Mouse (Mus musculus) heart, adult 8-10 months (tissue): ENCODE measurements around the gene Gng8. TPM values are rescaled to one million over a fixed set of nuclear protein-coding genes. Genes with fewer than 3 reads are reported as not detected.

Experiments used
- DNase-seq: peaks from one replicate; pipeline ENCODE4 v3.0.0; 2022; ENCODE audit warnings: low spot score
- total RNA-seq, 4 experiments: library from RNA; stranded (reverse); gene quantifications; 2 replicates each; pipeline ENCODE4 v1.2.4; 2022

The Gng8 gene
- total RNA-seq, 4 experiments from 2014 or later, result 1.0 to 1.5 (median 1.1) TPM

DNA sequence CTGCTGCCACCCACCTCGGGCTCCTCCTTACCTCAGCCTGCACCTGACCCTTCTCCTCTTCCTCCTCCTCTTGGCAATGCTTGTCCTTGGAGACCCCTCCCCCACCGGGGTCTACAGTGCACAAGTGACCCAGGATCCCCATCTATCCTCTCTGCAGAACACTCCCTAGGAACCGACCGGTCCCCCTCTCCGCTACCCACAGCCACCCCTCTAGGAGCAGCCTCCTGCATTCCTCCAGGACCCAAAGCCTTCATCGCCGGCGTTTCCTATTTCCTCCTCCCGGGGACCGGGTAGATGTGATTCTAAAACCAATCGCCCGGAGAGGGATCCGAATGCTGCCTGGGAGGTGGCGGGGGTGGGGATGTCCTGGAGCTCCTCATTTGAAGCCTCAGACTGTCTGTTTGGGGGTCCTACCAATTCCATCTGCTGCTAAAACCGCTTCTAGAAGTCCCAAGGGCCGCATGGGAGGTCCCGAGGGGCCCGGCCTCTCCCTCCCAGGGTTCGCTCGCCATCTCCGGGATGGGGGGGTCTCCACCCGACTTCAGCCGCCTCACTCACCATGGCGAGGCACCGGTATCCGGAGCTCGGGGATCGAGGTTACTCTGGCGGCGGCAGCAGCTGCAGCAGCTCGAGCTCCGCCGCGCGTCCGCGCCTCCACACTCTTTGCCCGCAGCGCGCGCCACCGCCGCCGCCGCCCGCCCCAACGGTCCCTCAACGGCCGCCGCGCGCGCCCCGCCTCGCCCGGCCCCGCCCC is 31.9 kb downstream of the Gng8 start:
- DNase-seq, result no peak

- peak; percentile 100 for DNase-seq
Observed at GRCm38 (mm10) chr7:16924037-16924834, 32.6 kb downstream of the Gng8 start, which contains the start of gene Calm3. Gene Calm3, minus strand, starts transcription at chr7:16924114.

DNA sequence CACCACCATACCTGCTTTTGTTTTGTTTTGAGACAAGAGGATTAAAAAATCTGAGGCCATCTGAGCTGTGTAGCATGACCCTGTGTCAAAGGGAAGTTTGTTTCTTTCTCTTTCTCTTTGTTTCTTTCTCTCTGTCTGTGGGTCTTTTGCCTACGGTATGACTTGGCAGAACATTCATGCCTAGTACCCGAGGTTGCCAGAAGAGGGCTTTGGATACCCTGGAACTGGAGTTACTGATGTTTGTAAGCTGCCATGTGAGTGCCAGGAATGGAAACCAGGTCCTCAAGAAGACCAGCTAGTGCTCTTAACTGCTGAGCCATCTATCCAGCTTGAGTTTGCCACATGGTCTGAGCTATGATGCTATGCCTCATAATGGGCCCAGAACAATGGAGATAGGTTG is 36.8 kb downstream of the Gng8 start:
- DNase-seq, result no peak

- peak; percentile 74 for DNase-seq
Observed at GRCm38 (mm10) chr7:16930850-16931249, 39.3 kb downstream of the Gng8 start.

DNA sequence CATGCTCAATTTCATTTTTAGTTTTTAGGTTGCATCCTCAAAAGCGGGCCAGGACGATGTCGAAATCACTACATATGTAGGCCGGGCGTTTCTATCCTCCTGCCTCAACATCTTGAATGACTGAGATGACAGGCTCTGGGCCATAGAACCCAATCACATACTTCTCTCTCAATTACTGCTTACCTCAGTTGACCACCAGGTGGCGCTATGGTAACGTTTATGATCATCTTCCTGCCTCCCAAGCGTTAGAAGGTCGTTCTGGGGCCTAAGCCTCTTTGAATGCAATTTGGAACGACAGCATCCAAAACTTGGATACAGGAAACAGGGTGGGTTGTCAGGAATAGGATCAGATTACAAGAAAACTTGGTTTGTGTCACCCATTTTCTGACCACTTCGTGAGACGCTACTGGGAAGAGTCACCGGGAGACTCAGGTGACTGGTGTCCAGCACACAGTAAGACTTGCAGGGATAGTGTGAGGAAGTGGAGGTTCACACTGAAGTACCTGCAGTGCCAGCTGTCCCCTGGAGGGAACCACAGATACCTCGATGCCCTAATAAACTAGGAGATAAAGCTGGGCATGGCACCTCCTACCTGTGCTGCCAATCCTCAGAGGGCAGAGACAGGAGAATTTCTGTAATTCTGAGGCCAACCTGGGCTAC is 40.5 kb downstream of the Gng8 start:
- peak; percentile 87 for DNase-seq

DNA sequence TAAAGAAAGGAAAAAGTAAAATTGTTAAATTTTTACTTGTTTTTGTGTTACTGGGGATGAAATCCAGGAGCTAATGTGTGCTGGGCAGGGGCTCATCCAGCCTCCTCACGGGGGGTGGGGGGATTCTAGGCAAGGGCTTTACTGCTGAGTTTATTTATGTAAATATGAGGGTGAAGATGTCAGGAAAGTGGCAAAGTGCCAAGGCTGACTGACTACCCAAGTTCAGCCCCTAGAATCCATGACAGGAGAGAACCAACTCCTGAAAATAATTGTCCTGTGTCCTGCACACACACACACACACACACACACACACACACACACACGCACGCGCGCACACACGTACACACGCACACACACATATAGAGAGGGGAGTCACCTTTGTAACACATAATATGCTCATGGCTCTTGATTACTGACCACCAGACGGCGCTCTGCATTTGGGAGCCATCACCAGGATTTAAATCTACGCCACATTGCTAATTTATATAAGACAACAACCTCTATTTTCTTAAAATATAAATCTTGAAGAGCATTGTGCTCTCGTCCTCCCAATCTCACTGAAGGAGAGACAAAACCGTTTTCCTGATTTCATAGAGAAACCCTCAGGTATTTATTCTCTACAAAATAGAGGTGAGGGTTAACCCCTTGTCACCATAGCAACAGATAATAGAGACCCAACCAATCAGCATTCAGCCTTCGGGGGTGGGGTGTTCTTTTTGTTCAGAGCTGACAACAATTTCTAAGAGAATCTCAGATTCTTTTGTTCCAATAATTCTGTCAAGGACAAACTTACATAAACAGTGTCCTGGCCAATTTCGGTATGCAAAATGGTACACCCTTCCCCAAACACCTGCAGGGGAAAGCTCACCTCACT is 41.4 kb downstream of the Gng8 start:
- DNase-seq, result no peak

- DNase-seq, result no peak
Observed at GRCm38 (mm10) chr7:16937312-16937711, 45.7 kb downstream of the Gng8 start.

- DNase-seq, result no peak
Observed at GRCm38 (mm10) chr7:16938117-16938791, 46.7 kb downstream of the Gng8 start.

GRCm38 (mm10) chr7:16940292-16940691 is 48.7 kb downstream of the Gng8 start:
- no peak for DNase-seq

- DNase-seq, result no peak
Observed at GRCm38 (mm10) chr7:16942861-16943260, 51.3 kb downstream of the Gng8 start.

GRCm38 (mm10) chr7:16944061-16944807 is 52.6 kb downstream of the Gng8 start, which contains the start of gene Pnmal2:
Gene Pnmal2, plus strand, starts transcription at chr7:16944682.
- no peak for DNase-seq

DNA sequence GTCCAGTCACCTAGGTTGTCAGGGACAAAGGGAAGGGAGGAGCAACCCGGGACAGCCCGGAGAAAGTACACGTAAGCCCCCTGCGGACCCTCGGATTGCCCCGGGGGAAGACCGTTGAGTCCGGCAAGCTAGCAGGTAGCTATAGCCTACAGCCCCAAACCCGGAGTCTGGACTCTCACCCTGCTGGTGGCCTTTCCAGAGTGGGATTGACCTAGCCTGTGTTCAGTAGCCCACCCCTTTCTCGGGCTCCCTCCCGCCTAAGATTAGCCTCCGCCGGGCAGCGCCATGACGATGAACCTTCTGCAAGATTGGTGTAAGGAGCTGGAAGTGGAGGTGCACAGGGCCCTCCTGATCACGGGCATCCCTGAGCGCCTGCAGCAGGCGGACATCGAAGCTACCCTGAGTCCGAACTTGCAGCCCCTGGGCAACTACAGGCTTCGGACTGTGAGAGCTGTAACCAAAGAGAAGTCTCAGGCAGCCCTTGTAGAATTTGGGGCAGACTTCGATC is 53.3 kb downstream of the Gng8 start:
- DNase-seq, result no peak

Other genes with a start within 250 kb of the Gng8 start
- not detected for gene Ceacam15, start 216.1 kb upstream of the Gng8 start, total RNA-seq
- gene Ceacam9, start 169.9 kb upstream of the Gng8 start, total RNA-seq, result not detected
- gene Ap2s1, start 153.4 kb upstream of the Gng8 start, total RNA-seq, result 10 to 100 TPM; 65.2 to 74.9 (median 70.8) TPM
- gene Slc1a5, start 110.4 kb upstream of the Gng8 start, total RNA-seq, result 10 to 100 TPM; 14.5 to 21.7 (median 17.7) TPM
- 10 to 100 TPM; 47.9 to 61.2 (median 49.1) TPM for gene Strn4, start 75.9 kb upstream of the Gng8 start, total RNA-seq
- 10 to 100 TPM; 47.3 to 56.4 (median 53.0) TPM for gene Fkrp, start 75.1 kb upstream of the Gng8 start, total RNA-seq
- 10 to 100 TPM; 13.1 to 16.7 (median 14.8) TPM for gene Prkd2, start 48.9 kb upstream of the Gng8 start, total RNA-seq
- gene Dact3, start 16.5 kb upstream of the Gng8 start, total RNA-seq, result 1 to 10 TPM; 8.0 to 9.5 (median 8.6) TPM
- 1 to 10 TPM; 1.9 to 3.5 (median 3.1) TPM for gene Ptgir, start 14.7 kb downstream of the Gng8 start, total RNA-seq
- 100 to 1,000 TPM; 153 to 208 (median 191) TPM for gene Calm3, start 32.3 kb downstream of the Gng8 start, total RNA-seq
- 1 to 10 TPM; 3.5 to 4.9 (median 4.3) TPM for gene Pnmal2, start 52.9 kb downstream of the Gng8 start, total RNA-seq
- not detected for gene Pnmal1, start 67.9 kb downstream of the Gng8 start, total RNA-seq
- not detected for gene Gm42372, start 91.3 kb downstream of the Gng8 start, total RNA-seq
- gene Ccdc8, start 100.9 kb downstream of the Gng8 start, total RNA-seq, result 1 to 10 TPM; 3.2 to 5.1 (median 4.5) TPM
- gene Ppp5c, start 136.1 kb downstream of the Gng8 start, total RNA-seq, result 100 to 1,000 TPM in 2 of 4 experiments, 10 to 100 TPM in 2; 95.4 to 106 (median 99.0) TPM
- gene Hif3a, start 170.6 kb downstream of the Gng8 start, total RNA-seq, result 1 to 10 TPM in 2 of 4 experiments, under 1 TPM in 2; 0.80 to 3.1 (median 1.6) TPM
- under 1 TPM in 3 of 4 experiments, not detected in 1; 0.09 to 0.22 (median 0.14) TPM for gene Psg16, start 182.3 kb downstream of the Gng8 start, total RNA-seq